Mouse (Mus musculus): Measurements from ENCODE around the gene Adora1.

DNA sequence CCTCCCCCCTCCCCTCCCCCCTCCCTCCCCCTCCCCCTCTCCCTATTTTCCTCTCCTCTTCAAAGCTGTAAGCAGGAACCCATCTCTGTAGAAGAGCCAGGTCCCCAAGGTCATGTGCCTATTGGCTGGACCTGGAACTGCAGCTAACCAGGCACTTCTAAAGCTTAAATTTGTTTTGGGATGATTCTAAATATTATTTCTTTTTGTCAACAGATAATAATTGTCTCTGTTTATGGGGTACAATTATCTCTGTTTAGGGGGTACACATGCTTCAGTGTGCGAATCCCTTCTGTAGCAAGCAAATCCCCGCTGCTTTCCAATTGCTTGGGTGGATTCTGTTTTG lies 18.6 kb downstream of the Adora1 start:
- TF ChIP-seq CTCF (IDR thresholded peaks at IDR 0.05; ENCODE audit: control insufficient read depth, insufficient read depth, insufficient replicate concordance, low read depth, low read length) (no peak), POLR2A (IDR thresholded peaks at IDR 0.05; ENCODE audit: control insufficient read depth, low read depth, low read length) (no peak)
